Mouse (Mus musculus) brain, embryonic 14.5 days (tissue): ENCODE results near the gene Elmo1.

Experiments used
- CTCF ChIP-seq: fragments of 200-500 bp; IDR thresholded peaks from 2 replicates; pipeline ENCODE4 v1.5.1; 2012; ENCODE audit warnings: inconsistent platforms, mild to moderate bottlenecking, moderate library complexity, borderline replicate concordance; ENCODE audit not compliant: insufficient read depth, insufficient read length; ENCODE audit errors: extremely low read depth
- POLR2A ChIP-seq: fragments of 200-500 bp; IDR thresholded peaks from 2 replicates; pipeline ENCODE4 v1.6.1; 2012; ENCODE audit warnings: mild to moderate bottlenecking, inconsistent platforms, borderline replicate concordance; ENCODE audit not compliant: poor library complexity, insufficient read depth, insufficient read length, severe bottlenecking; ENCODE audit errors: extremely low read depth

GRCm38 (mm10) chr13:20116019-20116418, 25.6 kb downstream of the Elmo1 start:
- TF ChIP-seq POLR2A (no peak), CTCF (no peak)
